Mouse (Mus musculus): ENCODE results near the gene Vmn1r188. TPM values are rescaled to one million over a fixed set of nuclear protein-coding genes. Genes with fewer than 3 reads are reported as not detected.
"Not testable (repeated sequence)": the region's sequence is repeated elsewhere in the genome, so short reads cannot be mapped to it uniquely, and the experiment has no call there.

The Vmn1r188 gene
- polyA plus RNA-seq, 1 experiment = not detected

DNA sequence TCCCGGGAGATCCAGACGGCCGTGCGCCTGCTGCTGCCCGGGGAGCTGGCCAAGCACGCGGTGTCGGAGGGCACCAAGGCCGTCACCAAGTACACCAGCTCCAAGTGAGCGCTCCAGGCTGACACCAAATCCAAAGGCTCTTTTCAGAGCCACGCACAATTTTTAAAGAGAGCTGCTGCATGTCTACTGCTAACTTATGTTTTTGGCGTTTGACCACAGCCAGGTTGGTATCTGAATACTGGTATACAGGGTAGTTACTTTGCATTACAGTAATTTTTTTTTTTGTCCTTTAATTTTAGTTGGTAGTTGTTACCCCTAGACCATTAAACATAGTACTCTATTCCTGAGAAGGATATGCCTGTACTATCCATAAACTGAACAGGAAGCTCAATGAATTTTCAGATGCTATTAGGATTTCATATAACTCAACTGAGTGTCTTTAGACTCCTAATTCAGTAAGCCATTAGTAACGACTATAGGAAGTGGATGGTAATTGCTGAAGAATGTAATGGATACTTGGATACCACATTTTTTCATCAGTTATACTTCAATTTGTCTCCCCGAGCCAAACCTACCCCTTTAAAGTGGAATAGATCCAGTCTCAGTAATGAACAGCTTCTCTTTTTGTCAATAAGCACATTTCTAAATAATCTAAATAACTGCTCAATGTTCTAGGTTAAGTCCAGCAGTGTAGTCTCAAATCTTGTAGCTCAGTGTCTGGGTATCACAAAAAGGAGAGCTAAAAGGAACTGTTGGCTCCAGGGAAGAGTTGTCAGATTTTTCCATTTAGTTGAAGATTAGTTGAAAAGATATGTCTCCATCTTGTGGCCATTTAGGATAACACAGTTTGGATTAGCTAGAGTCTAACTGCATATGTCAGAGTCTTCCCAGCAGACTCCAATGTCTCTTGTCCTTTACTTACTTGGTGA lies 40.5 kb upstream of the Vmn1r188 start:
- Histone ChIP-seq H3K27ac (replicated peaks; ENCODE audit: low read depth, low read length) (no peak overlapping the region), H3K4me1 (ENCODE audit: control insufficient read depth, insufficient read depth, insufficient read length, low read length) (no peaks in the 10 kb centered on the region; the same call in 1 of the 2 replicates), H3K4me3 (ENCODE audit: insufficient read depth, low read depth, low read length) (peak overlapping the region; percentile 59)

DNA sequence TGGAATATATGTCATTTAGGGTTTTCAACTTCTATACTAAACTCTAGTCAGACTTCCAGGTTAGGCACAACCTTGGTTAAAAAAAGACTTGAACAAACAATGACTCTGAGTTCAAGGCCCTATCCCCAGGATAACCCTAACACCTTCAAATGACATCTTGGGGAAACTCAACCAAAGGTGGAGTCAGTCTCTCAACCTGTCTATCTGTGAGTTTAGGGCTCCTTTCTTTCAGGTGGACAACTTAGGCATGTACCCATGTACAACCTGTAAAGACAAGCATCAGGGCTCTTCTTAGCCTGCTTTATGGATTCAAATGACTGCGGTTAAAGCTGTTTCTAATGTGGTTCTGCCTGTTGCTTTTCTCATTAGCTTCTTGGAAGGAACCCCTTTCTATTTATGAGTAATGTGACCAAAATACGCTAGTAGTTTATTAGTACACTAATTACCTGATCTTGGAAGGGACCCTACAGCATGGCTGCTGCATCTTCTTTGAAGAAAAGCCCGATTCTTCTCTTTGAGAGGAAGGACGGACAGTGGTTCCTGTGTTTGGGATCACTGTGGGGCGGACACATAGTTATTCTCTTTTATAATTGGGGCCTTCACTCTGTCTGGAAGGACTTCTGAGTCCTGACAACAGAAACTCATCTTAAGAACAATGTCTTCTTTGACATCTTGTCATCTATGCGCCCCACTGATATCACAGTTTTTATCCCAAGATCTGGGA lies 39.6 kb upstream of the Vmn1r188 start:
- Histone ChIP-seq H3K4me1 (ENCODE audit: control insufficient read depth, insufficient read depth, insufficient read length, low read length) (no peaks in the 10 kb centered on the region; the same call in 1 of the 2 replicates), H3K27ac (replicated peaks; ENCODE audit: low read depth, low read length) (no peak overlapping the region), H3K4me3 (ENCODE audit: insufficient read depth, low read depth, low read length) (no peak overlapping the region)

- Histone ChIP-seq H3K27ac (replicated peaks; ENCODE audit: low read depth, low read length) (no peak overlapping the region), H3K4me1 (ENCODE audit: control insufficient read depth, insufficient read depth, insufficient read length, low read length) (no peaks in the 10 kb centered on the region; the same call in 1 of the 2 replicates), H3K4me3 (ENCODE audit: insufficient read depth, low read depth, low read length) (no peak overlapping the region)
Observed at GRCm38 (mm10) chr13:22045311-22045710, 38.9 kb upstream of the Vmn1r188 start.

GRCm38 (mm10) chr13:22049041-22049440 lies 35.2 kb upstream of the Vmn1r188 start:
- Histone ChIP-seq H3K4me1 (ENCODE audit: control insufficient read depth, insufficient read depth, insufficient read length, low read length) (no peaks in the 10 kb centered on the region), H3K4me3 (ENCODE audit: insufficient read depth, low read depth, low read length) (no peak overlapping the region), H3K27ac (replicated peaks; ENCODE audit: low read depth, low read length) (no peak overlapping the region)

- H3K27ac ChIP-seq (replicated peaks; ENCODE audit: low read depth, low read length) = no peak overlapping the region
- no peaks in the 10 kb centered on the region for H3K4me1 ChIP-seq (ENCODE audit: control insufficient read depth, insufficient read depth, insufficient read length, low read length)
- H3K4me3 ChIP-seq (ENCODE audit: insufficient read depth, low read depth, low read length) = peak overlapping the region; percentile 70
Observed at GRCm38 (mm10) chr13:22049737-22050440, 34.4 kb upstream of the Vmn1r188 start.

DNA sequence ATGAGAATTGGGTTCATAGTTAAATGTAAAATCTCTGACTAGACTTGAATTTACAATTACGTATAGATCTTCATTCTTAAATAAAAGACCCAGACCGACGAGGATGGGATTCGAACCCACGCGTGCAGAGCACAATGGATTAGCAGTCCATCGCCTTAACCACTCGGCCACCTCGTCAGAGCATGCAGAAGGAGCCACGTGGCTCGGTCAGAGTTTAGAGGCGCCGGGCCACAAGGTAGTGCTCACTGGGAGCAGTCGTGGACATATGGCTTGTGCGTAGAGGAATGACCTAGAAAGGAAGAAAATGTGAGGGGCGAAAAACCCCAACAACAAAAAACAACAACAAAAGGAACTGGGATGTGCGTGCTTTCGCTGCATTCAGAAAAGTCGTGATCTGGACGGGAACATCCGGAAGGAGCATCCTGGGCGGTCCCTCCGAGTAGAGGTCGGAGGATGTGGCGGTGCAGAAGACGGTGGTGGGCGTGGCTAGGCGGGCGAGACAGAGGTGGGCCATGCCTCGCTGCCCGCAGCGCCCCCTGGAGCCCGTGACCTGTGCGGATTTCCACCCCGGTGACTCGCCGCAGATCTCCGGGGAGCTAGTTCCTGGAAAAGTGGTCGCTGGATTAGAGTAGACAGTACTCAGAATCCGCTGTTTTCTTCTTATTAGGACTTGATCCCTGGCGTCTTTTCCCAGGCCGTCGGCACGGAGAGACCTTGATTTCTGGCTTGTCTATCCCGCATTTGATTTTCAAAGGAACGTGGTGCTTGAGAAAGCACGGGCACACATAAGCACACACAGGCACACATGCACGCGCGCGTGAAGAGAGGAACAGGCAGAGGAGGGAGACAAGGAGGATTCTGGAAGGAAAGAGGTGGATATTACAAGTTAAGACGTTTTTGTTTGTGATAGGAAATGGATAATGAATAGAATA lies 33.4 kb upstream of the Vmn1r188 start:
- no peak overlapping the region for H3K27ac ChIP-seq (replicated peaks; ENCODE audit: low read depth, low read length)
- H3K4me3 ChIP-seq (ENCODE audit: insufficient read depth, low read depth, low read length) = peak overlapping the region; percentile 70
- H3K4me1 ChIP-seq (ENCODE audit: control insufficient read depth, insufficient read depth, insufficient read length, low read length) = 0 out of 2 replicates have a peak, but pooled peaks cover 2% of the 10 kb centered on the region

- Histone ChIP-seq H3K4me1 (ENCODE audit: control insufficient read depth, insufficient read depth, insufficient read length, low read length) (0 out of 2 replicates have a peak, but pooled peaks cover 2% of the 10 kb centered on the region), H3K27ac (replicated peaks; ENCODE audit: low read depth, low read length) (no peak overlapping the region), H3K4me3 (ENCODE audit: insufficient read depth, low read depth, low read length) (peak overlapping the region; percentile 70; the same call in 1 of the 2 replicates)
Observed at GRCm38 (mm10) chr13:22051523-22051859, 32.7 kb upstream of the Vmn1r188 start.

GRCm38 (mm10) chr13:22053754-22054153 lies 30.5 kb upstream of the Vmn1r188 start:
- Histone ChIP-seq H3K4me3 (ENCODE audit: insufficient read depth, low read depth, low read length) (no peak overlapping the region), H3K4me1 (ENCODE audit: control insufficient read depth, insufficient read depth, insufficient read length, low read length) (0 out of 2 replicates have a peak, but pooled peaks cover 2% of the 10 kb centered on the region), H3K27ac (replicated peaks; ENCODE audit: low read depth, low read length) (no peak overlapping the region)

- Histone ChIP-seq H3K4me1 (ENCODE audit: control insufficient read depth, insufficient read depth, insufficient read length, low read length) (no peaks in the 10 kb centered on the region), H3K4me3 (ENCODE audit: insufficient read depth, low read depth, low read length) (no peak overlapping the region), H3K27ac (replicated peaks; ENCODE audit: low read depth, low read length) (no peak overlapping the region)
Observed at GRCm38 (mm10) chr13:22061422-22061821, 22.8 kb upstream of the Vmn1r188 start.

GRCm38 (mm10) chr13:22063468-22063867 lies 20.8 kb upstream of the Vmn1r188 start:
- Histone ChIP-seq H3K27ac (replicated peaks; ENCODE audit: low read depth, low read length) (no peak overlapping the region), H3K4me1 (ENCODE audit: control insufficient read depth, insufficient read depth, insufficient read length, low read length) (no peaks in the 10 kb centered on the region), H3K4me3 (ENCODE audit: insufficient read depth, low read depth, low read length) (no peak overlapping the region)

DNA sequence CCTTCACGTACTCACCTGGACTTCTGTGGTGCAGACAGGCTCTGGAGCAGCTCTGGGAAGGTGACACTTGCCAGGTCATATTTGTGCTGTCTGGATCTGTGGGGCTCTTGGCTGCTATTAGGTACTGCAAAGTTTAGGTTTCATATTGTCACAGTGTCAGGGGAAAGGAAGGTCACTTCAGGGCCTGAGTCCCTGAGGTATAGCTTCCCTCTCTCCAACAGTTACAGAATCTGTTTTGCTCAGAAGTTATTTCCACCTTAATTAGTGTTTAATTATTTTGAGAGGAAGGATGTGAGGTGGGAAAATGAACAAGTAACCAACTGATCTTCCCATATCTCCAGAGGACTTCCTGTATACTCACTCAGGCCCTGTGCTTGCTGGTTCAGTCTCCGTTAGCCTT lies 21.5 kb downstream of the Vmn1r188 start, which contains the start of gene Vmn1r189:
Gene Vmn1r189, minus strand, starts transcription at position 101 of the 400 bp plus-strand sequence.
- H3K4me3 ChIP-seq (ENCODE audit: insufficient read depth, low read depth, low read length); H3K4me1 ChIP-seq (ENCODE audit: control insufficient read depth, insufficient read depth, insufficient read length, low read length); H3K27ac ChIP-seq (replicated peaks; ENCODE audit: low read depth, low read length): not testable (repeated sequence)

DNA sequence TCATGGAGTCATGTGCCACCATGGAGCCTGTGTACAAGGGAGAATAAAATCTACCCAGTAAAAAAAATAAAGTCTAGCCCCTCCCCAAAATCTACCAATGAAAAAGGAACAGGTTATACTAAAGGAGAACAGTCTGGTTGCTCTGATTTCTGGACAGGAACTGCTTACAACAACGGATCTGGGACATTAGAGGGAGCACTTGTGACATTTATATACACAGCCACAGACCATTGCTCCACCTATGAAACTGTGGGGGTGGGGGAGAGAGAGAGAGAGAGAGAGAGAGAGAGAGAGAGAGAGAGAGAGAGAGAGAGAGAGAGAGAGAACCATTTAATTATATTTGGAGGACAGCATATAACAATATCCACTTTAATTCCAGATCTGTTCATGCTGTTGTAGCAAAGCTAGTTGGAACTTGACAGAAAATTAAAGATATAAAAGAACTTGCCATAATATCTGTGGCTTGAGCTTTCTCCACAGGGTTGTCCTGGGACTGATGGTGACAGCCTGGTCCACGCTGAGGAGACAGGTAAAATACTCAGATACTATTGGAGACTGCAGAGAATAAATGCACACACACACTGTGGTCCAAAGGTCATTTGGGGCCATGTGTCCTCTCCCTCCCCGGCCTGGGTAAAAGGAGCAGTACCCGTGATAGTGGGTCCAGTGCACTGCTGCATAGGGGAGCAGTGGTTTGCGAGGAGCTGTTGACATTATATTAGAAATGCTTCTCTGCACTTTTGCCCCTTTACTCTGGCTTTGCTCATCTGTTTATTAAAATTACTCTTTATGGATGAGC lies 52.5 kb downstream of the Vmn1r188 start:
- not testable (repeated sequence) for H3K4me1 ChIP-seq (ENCODE audit: control insufficient read depth, insufficient read depth, insufficient read length, low read length); H3K4me3 ChIP-seq (ENCODE audit: insufficient read depth, low read depth, low read length)

More for the DNA sequence above, 52.5 kb downstream of the Vmn1r188 start:
- H3K27ac ChIP-seq (replicated peaks; ENCODE audit: low read depth, low read length) = not testable (repeated sequence)

Measured in brown adipose tissue, adult 24 weeks (tissue).